Mouse (Mus musculus): ENCODE results near the gene Nfyc. TPM values are rescaled to one million over a fixed set of nuclear protein-coding genes. Genes with fewer than 3 reads are reported as not detected.

Gene Nfyc
- total and polyA plus RNA-seq, 2 experiments from 2014 or later = 60.5 to 87.8 TPM

DNA sequence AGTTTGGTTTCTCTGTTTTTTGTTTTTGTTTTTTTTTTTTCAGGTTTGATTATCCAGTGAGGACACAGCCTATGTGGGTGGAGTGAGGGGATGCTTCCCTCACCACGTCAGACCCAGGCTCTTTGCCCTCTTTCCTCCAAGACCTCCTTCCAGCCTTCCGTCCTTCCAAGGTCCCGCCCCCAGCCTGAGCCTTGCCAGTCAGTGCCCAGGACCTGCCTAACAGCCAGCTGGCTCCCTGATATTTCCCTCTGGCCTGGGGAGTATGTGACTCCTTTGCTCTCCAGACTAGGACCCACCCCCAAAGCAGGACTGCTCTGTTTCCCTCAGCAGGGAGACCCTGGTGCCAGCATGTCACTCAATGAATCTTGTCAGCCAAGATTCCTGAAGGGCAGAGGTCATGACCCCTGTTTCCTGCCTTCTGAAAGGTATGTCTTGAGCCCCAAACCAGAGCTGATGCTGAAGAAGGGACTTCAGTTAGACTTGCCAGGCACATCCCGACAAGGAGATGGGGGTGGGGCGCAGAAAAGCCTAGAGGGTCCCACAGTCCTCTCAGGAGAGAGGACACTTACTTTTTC is 105.8 kb downstream of the Nfyc start:
- Histone ChIP-seq H3K27me3 (ENCODE audit: insufficient read depth, low read length) (no peaks in the 10 kb centered on the region), H3K4me2 (ENCODE audit: low read depth, low read length, poor library complexity, severe bottlenecking) (no peak overlapping the region), H3K4me3 (ENCODE audit: low read depth, low read length) (no peak overlapping the region), H3K36me3 (ENCODE audit: insufficient read depth, low read length) (no peaks in the 10 kb centered on the region), H3K4me1 (ENCODE audit: insufficient read depth, low read length) (no peaks in the 10 kb centered on the region), H3K27ac (ENCODE audit: low read depth, low read length) (no peak overlapping the region), H3K9ac (replicated peaks; ENCODE audit: low read length, poor library complexity, severe bottlenecking) (no peak overlapping the region), H3K9me3 (ENCODE audit: low read length) (no peaks in the 10 kb centered on the region)
- ATAC-seq (ENCODE audit: low FRiP score) (no peak), DNase-seq (ENCODE audit: low spot score) (no peak)
- WGBS = 52% methylated on average over 5 of the region's 5 CpGs
- no peak for TF ChIP-seq CTCF (IDR thresholded peaks at IDR 0.05)

DNA sequence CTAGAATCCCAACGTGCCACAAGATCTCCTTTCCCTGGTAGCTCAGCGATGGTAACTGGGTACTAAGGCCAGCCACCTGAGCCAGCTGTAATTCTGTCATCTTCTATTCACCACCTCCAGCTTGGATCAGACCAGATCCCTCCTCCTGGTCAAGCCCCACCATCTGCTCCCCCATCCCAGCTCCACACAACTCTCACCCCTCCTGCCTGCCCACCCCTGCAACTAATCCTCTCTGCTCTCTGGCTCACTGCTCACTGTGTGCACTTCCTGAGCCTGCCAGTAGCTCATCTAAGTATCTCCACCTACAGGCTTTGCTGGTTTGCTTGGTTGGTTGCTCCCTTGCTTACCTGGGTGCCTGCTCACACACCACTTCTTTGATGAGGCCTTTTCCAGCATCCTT is 109.8 kb downstream of the Nfyc start:
- DNase-seq (ENCODE audit: low spot score) = peak; percentile 31
- ATAC-seq (ENCODE audit: low FRiP score) = no peak
- Histone ChIP-seq H3K27me3 (ENCODE audit: insufficient read depth, low read length) (0 out of 2 replicates have a peak, but pooled peaks cover 3% of the 10 kb centered on the region), H3K36me3 (ENCODE audit: insufficient read depth, low read length) (no peaks in the 10 kb centered on the region), H3K9ac (replicated peaks; ENCODE audit: low read length, poor library complexity, severe bottlenecking) (no peak overlapping the region), H3K9me3 (ENCODE audit: low read length) (no peaks in the 10 kb centered on the region), H3K27ac (ENCODE audit: low read depth, low read length) (no peak overlapping the region), H3K4me3 (ENCODE audit: low read depth, low read length) (no peak overlapping the region), H3K4me1 (ENCODE audit: insufficient read depth, low read length) (no peaks in the 10 kb centered on the region), H3K4me2 (ENCODE audit: low read depth, low read length, poor library complexity, severe bottlenecking) (no peak overlapping the region)
- no peak for TF ChIP-seq CTCF (IDR thresholded peaks at IDR 0.05)
- WGBS = 52% methylated on average over 2 of the region's 2 CpGs

DNA sequence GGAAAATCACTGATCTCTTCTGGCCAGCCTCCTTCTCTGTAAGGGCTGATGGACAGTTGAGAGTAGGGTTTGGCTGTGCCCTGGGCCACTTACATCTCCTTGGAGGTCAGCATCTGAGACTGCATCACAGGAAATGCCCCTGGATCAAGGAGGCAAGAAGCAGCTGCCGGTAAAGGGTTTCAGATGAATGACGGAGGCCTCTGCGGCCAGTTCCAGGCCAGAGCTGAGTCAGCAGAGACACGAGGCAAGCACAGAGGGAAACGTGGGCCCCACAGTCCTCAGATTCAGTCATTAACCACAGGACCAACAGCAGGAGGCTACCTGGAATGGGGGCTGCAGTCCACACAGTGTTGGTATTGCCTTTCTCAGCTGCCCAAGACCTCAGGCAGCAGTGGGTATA is 112.2 kb downstream of the Nfyc start:
- Histone ChIP-seq H3K9ac (replicated peaks; ENCODE audit: low read length, poor library complexity, severe bottlenecking) (no peak overlapping the region), H3K4me1 (ENCODE audit: insufficient read depth, low read length) (peaks cover 6% of the 10 kb centered on the region; the same call in 1 of the 2 replicates), H3K36me3 (ENCODE audit: insufficient read depth, low read length) (no peaks in the 10 kb centered on the region), H3K9me3 (ENCODE audit: low read length) (no peaks in the 10 kb centered on the region), H3K4me3 (ENCODE audit: low read depth, low read length) (no peak overlapping the region), H3K27me3 (ENCODE audit: insufficient read depth, low read length) (0 out of 2 replicates have a peak, but pooled peaks cover 3% of the 10 kb centered on the region), H3K27ac (ENCODE audit: low read depth, low read length) (no peak overlapping the region), H3K4me2 (ENCODE audit: low read depth, low read length, poor library complexity, severe bottlenecking) (no peak overlapping the region)
- no peak for TF ChIP-seq CTCF (IDR thresholded peaks at IDR 0.05)
- DNase-seq (ENCODE audit: low spot score) (no peak), ATAC-seq (ENCODE audit: low FRiP score) (no peak)
- WGBS = 55% methylated on average over 5 of the region's 5 CpGs

DNA sequence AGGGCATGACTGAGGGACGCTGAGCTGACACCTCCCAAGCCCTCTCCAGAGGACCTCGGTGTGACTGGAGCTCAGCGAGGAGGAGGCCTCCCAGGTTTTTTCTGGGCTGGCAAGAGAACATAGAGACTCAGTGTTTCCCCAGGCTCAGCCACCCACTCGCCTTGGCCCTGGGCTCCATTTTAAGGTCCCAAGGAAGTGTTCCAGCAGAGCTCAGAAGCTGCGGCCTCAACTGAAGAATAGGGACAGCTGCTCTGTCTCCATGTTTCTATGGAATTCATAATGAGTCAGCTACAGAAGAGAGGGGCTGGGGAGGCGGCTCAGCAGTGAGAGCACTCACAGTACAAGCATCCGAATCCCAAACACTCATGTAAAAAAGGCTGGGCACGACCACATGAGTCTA is 113.8 kb downstream of the Nfyc start:
- Histone ChIP-seq H3K4me3 (ENCODE audit: low read depth, low read length) (no peak overlapping the region), H3K9ac (replicated peaks; ENCODE audit: low read length, poor library complexity, severe bottlenecking) (no peak overlapping the region), H3K36me3 (ENCODE audit: insufficient read depth, low read length) (no peaks in the 10 kb centered on the region), H3K4me2 (ENCODE audit: low read depth, low read length, poor library complexity, severe bottlenecking) (no peak overlapping the region), H3K27ac (ENCODE audit: low read depth, low read length) (no peak overlapping the region), H3K4me1 (ENCODE audit: insufficient read depth, low read length) (peaks cover 6% of the 10 kb centered on the region; the same call in 1 of the 2 replicates), H3K27me3 (ENCODE audit: insufficient read depth, low read length) (0 out of 2 replicates have a peak, but pooled peaks cover 3% of the 10 kb centered on the region), H3K9me3 (ENCODE audit: low read length) (no peaks in the 10 kb centered on the region)
- 66% methylated on average over 8 of the region's 8 CpGs for WGBS
- DNase-seq (ENCODE audit: low spot score) (no peak), ATAC-seq (ENCODE audit: low FRiP score) (no peak)
- TF ChIP-seq CTCF (IDR thresholded peaks at IDR 0.05) = no peak

DNA sequence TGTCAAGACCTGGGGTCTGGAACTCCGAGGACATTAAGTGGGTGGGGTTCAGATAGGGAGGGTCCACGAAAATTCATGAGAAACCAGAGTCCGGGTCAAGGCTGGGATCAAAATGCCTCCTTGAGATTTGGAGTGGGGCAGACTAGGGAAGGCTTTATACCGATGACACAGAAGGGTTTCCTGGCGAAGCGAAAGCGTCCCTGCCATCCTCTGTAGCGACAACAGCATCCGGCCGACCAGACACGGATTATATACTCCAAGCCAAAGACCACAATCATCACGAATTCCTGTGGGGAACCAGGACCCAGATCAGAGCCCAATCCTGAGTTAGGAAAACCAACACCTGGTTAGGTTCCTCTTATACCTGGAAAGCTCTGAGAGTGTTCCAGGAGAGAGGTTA is 114.6 kb downstream of the Nfyc start:
- Histone ChIP-seq H3K4me3 (ENCODE audit: low read depth, low read length) (peak overlapping the region; percentile 38), H3K36me3 (ENCODE audit: insufficient read depth, low read length) (no peaks in the 10 kb centered on the region), H3K9ac (replicated peaks; ENCODE audit: low read length, poor library complexity, severe bottlenecking) (no peak overlapping the region), H3K27ac (ENCODE audit: low read depth, low read length) (no peak overlapping the region), H3K4me2 (ENCODE audit: low read depth, low read length, poor library complexity, severe bottlenecking) (peak overlapping the region; percentile 73), H3K27me3 (ENCODE audit: insufficient read depth, low read length) (0 out of 2 replicates have a peak, but pooled peaks cover 3% of the 10 kb centered on the region), H3K4me1 (ENCODE audit: insufficient read depth, low read length) (peaks cover 6% of the 10 kb centered on the region; the same call in 1 of the 2 replicates), H3K9me3 (ENCODE audit: low read length) (no peaks in the 10 kb centered on the region)
- WGBS = 19% methylated on average over 12 of the region's 12 CpGs
- DNase-seq (ENCODE audit: low spot score) (no peak), ATAC-seq (ENCODE audit: low FRiP score) (no peak)
- TF ChIP-seq CTCF (IDR thresholded peaks at IDR 0.05) = no peak

DNA sequence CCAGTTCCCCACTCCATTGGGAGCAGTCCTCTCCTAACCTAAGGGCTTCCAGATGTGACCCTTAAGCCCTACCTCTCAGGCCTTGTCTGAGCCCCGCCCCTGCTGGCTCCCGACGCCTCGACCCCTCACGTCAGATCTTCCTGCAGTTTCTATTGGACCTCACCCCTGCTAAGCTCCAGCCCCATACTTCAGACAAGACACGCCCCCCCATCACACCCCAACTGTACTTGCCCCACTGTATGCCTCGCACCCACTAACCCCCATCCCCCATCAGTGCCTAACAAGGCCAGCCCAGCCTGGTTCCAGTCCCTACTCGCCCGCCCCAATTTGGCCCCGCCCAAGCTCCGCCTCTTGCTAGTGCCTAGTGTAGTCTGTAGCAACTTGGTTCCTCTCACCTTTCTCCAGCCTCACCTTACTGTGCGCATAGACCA is 115.2 kb downstream of the Nfyc start:
- TF ChIP-seq CTCF (IDR thresholded peaks at IDR 0.05) = no peak
- peak; percentile 31 for DNase-seq (ENCODE audit: low spot score)
- peak; percentile 85 for ATAC-seq (ENCODE audit: low FRiP score)
- H3K27me3 ChIP-seq (ENCODE audit: insufficient read depth, low read length) = 0 out of 2 replicates have a peak, but pooled peaks cover 3% of the 10 kb centered on the region
- WGBS = 4% methylated on average over 12 of the region's 12 CpGs
- no peaks in the 10 kb centered on the region for H3K9me3 ChIP-seq (ENCODE audit: low read length)
- H3K4me1 ChIP-seq (ENCODE audit: insufficient read depth, low read length) = peaks cover 6% of the 10 kb centered on the region; the same call in 1 of the 2 replicates
- H3K27ac ChIP-seq (ENCODE audit: low read depth, low read length) = no peak overlapping the region
- H3K9ac ChIP-seq (replicated peaks; ENCODE audit: low read length, poor library complexity, severe bottlenecking) = no peak overlapping the region; the same call in 1 of the 2 replicates
- peak overlapping the region; percentile 38 for H3K4me3 ChIP-seq (ENCODE audit: low read depth, low read length)
- no peaks in the 10 kb centered on the region for H3K36me3 ChIP-seq (ENCODE audit: insufficient read depth, low read length)
- H3K4me2 ChIP-seq (ENCODE audit: low read depth, low read length, poor library complexity, severe bottlenecking) = peak overlapping the region; percentile 73

Measured in midbrain, postnatal 0 days (tissue).